Mouse (Mus musculus) ZHBTc4 (cell line): ENCODE data around the gene Ankrd13a.
"Not testable (repeated sequence)": the region's sequence is repeated elsewhere in the genome, so short reads cannot be mapped to it uniquely, and the experiment has no call there.

Experiments used
- DNase-seq: peaks from one replicate; pipeline ENCODE4 v3.0.0-alpha.2; 2011; ENCODE audit warnings: low read depth, low spot score

The Ankrd13a gene

GRCm38 (mm10) chr5:114825978-114826691, 51.7 kb downstream of the Ankrd13a start:
- peak; percentile 99 for DNase-seq

DNA sequence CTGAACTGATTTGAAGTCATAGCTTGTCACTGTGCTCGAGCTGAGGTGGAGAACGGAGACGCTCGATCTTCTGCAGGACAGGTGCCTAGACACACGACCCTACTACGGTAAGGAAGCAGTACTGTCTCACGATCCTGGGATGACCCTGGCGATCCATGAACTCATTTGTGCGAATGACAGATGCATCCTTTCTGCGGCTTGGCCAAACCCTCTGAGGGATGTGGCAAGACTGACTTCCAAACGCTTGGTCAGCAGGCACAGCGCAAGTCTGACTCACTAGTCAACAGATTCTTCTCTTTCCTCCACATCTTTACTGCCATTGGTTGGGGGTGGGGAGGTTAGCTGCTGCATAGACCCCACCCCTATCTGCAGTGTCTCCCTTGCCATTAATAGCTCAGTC, 53.0 kb downstream of the Ankrd13a start:
- no peak for DNase-seq

DNA sequence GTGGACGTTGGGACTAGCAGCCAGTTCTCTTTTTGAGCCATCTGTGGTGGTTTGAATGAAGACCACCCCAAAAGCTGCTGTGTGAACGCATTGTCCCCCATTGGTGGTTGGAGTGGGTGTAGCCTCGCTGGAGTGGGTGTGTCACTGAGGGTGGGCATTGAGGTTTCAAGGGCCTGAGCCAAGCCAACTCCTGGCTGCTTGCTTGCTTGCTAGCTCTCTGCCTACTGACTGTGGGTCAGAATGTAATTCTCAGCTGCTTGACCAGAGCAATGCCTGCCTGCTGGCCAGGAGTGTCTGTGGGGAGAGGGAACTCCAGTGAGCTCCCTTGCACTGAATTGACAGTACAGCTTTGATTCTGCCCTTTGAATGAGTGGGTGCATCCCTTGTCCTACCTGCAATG, 55.3 kb downstream of the Ankrd13a start:
- DNase-seq = no peak

- DNase-seq = peak; percentile 70
Observed at GRCm38 (mm10) chr5:114836886-114837285, 62.4 kb downstream of the Ankrd13a start.

DNA sequence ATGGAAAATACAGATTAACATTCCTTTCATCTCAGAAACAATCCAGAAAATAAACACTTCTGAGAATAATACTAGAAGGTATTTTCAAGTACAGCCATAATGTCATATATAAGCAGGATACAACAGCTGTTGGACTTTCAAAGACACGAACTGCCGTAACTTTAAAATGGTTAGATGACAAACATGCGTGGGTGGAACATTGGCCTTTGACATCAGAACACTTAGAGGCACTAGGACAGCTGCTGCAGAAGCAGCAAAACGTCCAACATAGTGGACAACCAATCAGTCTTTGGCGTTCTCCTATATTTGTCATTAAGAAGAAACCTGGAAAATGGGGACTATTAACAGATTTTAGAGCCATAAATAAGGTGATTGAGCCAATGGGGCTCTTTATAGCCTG, 66.0 kb downstream of the Ankrd13a start:
- DNase-seq = not testable (repeated sequence)

DNA sequence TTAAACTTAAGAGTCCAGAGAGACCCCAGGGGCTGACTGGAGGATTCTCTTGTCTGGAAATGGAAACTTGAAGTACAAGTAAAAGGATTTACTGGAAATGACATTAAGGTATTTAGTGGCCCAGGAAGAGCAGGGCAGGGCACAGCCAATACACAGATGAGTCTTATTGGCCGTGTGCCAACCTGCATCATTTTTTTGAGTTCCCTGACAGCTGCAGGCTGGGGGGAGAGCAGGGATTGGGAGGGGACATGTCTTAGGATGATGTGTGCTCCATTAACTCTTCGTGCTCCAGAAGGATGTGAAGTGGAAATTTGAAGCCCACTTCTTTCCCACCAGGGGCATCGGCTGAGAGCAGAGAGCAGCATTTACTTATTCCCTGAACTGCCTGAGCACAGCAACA, 67.7 kb downstream of the Ankrd13a start:
- not testable (repeated sequence) for DNase-seq

GRCm38 (mm10) chr5:114842674-114843073, 68.2 kb downstream of the Ankrd13a start:
- no peak for DNase-seq

DNA sequence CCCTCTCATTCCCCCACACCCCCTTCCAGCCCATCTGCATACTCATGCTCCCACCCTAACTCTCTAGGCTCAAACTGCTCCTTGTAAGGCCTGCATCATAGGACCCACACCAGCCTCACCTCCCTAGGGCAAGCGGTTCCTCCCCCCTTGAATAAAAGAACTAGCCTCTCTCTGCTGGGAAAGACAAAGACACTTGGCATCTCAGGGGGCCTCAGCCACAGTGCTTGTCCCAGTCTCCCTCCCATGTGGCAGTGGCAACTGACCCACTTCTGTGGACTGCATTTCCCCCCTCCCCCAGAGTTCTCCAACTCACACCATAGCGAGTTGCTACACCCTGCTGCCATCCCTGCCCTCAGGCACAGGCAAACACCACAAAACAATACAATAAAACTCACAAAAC, 69.9 kb downstream of the Ankrd13a start:
- not testable (repeated sequence) for DNase-seq

- DNase-seq = no peak
Observed at GRCm38 (mm10) chr5:114851565-114852236, 77.2 kb downstream of the Ankrd13a start.

- DNase-seq = not testable (repeated sequence)
Observed at GRCm38 (mm10) chr5:114853364-114853763, 78.9 kb downstream of the Ankrd13a start, which contains the start of gene 4930519G04Rik. TSS of gene 4930519G04Rik (plus strand) at chr5:114853664.
